Mouse (Mus musculus) neural tube, embryonic 11.5 days (tissue): ENCODE results near the gene Gm42715. TPM values are rescaled to one million over a fixed set of nuclear protein-coding genes. Genes with fewer than 3 reads are reported as not detected.

ENCODE experiments used
- ATAC-seq: fragments of 200-750 bp; cut with Nextera tagmentation; 2 replicates; pipeline ENCODE4 v1.8.0; 2017; ENCODE audit warnings: moderate number of reproducible peaks, mild to moderate bottlenecking, moderate TSS enrichment, moderate library complexity; ENCODE audit not compliant: insufficient read depth, low FRiP score, low TSS enrichment
- DNase-seq: peaks from one replicate; pipeline ENCODE4 v3.0.0-alpha.2; 2015; ENCODE audit warnings: low spot score
- H3K27ac ChIP-seq: fragments of 300-500 bp; sonication (generic); 2 replicates; pipeline ENCODE4 v1.5.1; 2014; ENCODE audit warnings: low read depth, mild to moderate bottlenecking, low read length
- H3K27me3 ChIP-seq: fragments of 300-500 bp; sonication (generic); 2 replicates; pipeline ENCODE4 v1.6.1; 2014; ENCODE audit warnings: mild to moderate bottlenecking, low read length, mixed read lengths; ENCODE audit not compliant: control insufficient read depth, insufficient read depth
- H3K36me3 ChIP-seq: fragments of 300-500 bp; sonication (generic); 2 replicates; pipeline ENCODE4 v1.6.1; 2014; ENCODE audit warnings: mild to moderate bottlenecking, low read length, moderate library complexity, mixed read lengths; ENCODE audit not compliant: control insufficient read depth, insufficient read depth
- H3K4me1 ChIP-seq: fragments of 300-500 bp; sonication (generic); 2 replicates; pipeline ENCODE4 v1.6.1; 2014; ENCODE audit warnings: low read length, mixed read lengths; ENCODE audit not compliant: control insufficient read depth, insufficient read depth
- H3K4me2 ChIP-seq: fragments of 300-500 bp; sonication (generic); 2 replicates; pipeline ENCODE4 v1.6.1; 2014; ENCODE audit warnings: low read depth, mild to moderate bottlenecking, moderate library complexity
- H3K4me3 ChIP-seq: fragments of 300-500 bp; sonication (generic); 2 replicates; pipeline ENCODE4 v1.5.1; 2014; ENCODE audit warnings: low read depth, low read length
- H3K9ac ChIP-seq: fragments of 300-500 bp; sonication (generic); 2 replicates; pipeline ENCODE4 v1.6.1; 2014; ENCODE audit warnings: mild to moderate bottlenecking, low read length
- H3K9me3 ChIP-seq: fragments of 300-500 bp; sonication (generic); 2 replicates; pipeline ENCODE4 v1.6.1; 2016; ENCODE audit warnings: low read length; ENCODE audit not compliant: control insufficient read depth
- WGBS: fragments of 180-500 bp; shearing (Covaris S2); extraction: QIAGEN DNeasy Blood & Tissue Kit; methylation state at CpG from one replicate; pipeline ENCODE4 v1.1.7; 2014; 5-methylcytosine and 5-hydroxymethylcytosine counted together
- polyA plus RNA-seq: library from polyadenylated mRNA; unstranded; fragments of >200 nt; fragmentation: Nextera tagmentation; extraction: Ambion mirVana; gene quantifications from 2 replicates; pipeline ENCODE4 v1.2.1, GENCODE M21; 2014

Gm42715 gene
- 18.4 TPM in 2 replicates for polyA plus RNA-seq

DNA sequence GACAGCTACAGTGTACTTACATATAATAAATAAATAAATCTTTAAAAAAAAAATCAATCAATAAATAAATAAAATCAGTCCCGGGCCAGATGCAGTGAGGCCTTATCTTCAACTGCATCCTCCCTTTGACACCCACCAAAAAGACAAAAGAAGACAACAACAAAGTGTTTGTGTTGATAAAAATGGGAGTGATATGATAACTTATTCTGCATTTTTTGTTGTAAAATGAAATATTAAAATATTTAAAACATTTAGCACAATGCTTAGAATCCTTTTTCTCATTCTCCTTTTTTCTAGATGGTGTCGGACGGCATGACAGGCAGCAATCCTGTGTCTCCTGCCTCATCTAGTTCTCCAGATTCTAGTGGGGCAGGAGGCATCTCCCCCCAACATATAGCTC is at the start of gene Gm42715:
Gm42715 (plus strand) TSS at position 301 of the 400 bp plus-strand sequence.
- H3K9me3 ChIP-seq, result no peaks in the 10 kb centered on the region
- H3K27ac ChIP-seq, result no peak within 1 kb of the TSS
- no peaks in the 10 kb centered on the region for H3K27me3 ChIP-seq
- no peak within 1 kb of the TSS for H3K4me2 ChIP-seq
- no peaks in the 10 kb centered on the region for H3K4me1 ChIP-seq
- peaks cover 20% of the 10 kb centered on the region for H3K36me3 ChIP-seq
- no peak for ATAC-seq
- no peak within 1 kb of the TSS for H3K4me3 ChIP-seq
- no peak within 1 kb of the TSS for H3K9ac ChIP-seq
- no peak for DNase-seq
- WGBS, result 94% methylated on average over 3 of the region's 3 CpGs

GRCm38 (mm10) chr7:127470011-127470715 is 49.2 kb upstream of the Gm42715 start:
- no peaks in the 10 kb centered on the region for H3K27me3 ChIP-seq
- peaks cover 12% of the 10 kb centered on the region for H3K36me3 ChIP-seq
- peaks cover 7% of the 10 kb centered on the region for H3K4me1 ChIP-seq
- H3K27ac ChIP-seq, result peak overlapping the region; percentile 96
- H3K9me3 ChIP-seq, result no peaks in the 10 kb centered on the region
- 11% methylated on average over 10 of the region's 10 CpGs for WGBS
- peak overlapping the region; percentile 76 for H3K4me2 ChIP-seq
- peak overlapping the region; percentile 87 for H3K4me3 ChIP-seq
- DNase-seq (peak; percentile 54), ATAC-seq (peak; percentile 18; the same call in 1 of the 2 replicates)
- H3K9ac ChIP-seq, result peak overlapping the region; percentile 89

- peaks cover 20% of the 10 kb centered on the region for H3K36me3 ChIP-seq
- ATAC-seq, result peak; percentile 90
Observed at GRCm38 (mm10) chr7:127470743-127471645, 48.4 kb upstream of the Gm42715 start.

DNA sequence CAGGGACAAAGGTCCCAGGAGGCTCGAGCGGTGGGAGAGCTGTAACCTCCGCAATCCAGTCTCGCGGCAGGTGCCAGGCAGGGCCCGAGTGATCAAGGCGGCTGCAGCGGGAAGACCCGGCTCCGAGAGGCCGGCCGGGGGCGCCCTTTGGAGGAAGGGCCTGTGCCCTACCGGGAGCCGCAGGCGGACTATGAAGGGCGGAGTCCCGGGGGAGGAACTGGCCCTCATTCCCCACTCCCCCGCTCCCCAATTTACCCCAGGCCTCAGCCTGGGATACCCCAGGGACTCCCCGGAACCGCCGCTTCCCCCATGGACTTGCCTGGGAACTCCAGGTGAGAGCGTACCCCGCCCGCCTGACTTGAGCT is 47.8 kb upstream of the Gm42715 start:
- Histone ChIP-seq H3K27ac (peak overlapping the region; percentile 96), H3K27me3 (no peaks in the 10 kb centered on the region), H3K4me3 (peak overlapping the region; percentile 87), H3K4me2 (peak overlapping the region; percentile 76), H3K4me1 (peaks cover 7% of the 10 kb centered on the region), H3K9me3 (no peaks in the 10 kb centered on the region), H3K36me3 (peaks cover 19% of the 10 kb centered on the region), H3K9ac (peak overlapping the region; percentile 89)
- ATAC-seq, result peak; percentile 24; the same call in 1 of the 2 replicates
- no peak for DNase-seq
- under 1% methylated on average over 25 of the region's 25 CpGs for WGBS

More at GRCm38 (mm10) chr7:127470743-127471645, 48.4 kb upstream of the Gm42715 start:
- H3K4me1 ChIP-seq, result peaks cover 7% of the 10 kb centered on the region
- peak; percentile 92 for DNase-seq
- H3K27ac ChIP-seq, result peak overlapping the region; percentile 96
- peak overlapping the region; percentile 76 for H3K4me2 ChIP-seq
- H3K4me3 ChIP-seq, result peak overlapping the region; percentile 87
- peak overlapping the region; percentile 89 for H3K9ac ChIP-seq
- H3K9me3 ChIP-seq, result no peaks in the 10 kb centered on the region
- WGBS, result under 1% methylated on average over 45 of the region's 46 CpGs
- H3K27me3 ChIP-seq, result no peaks in the 10 kb centered on the region

- H3K27me3 ChIP-seq, result no peaks in the 10 kb centered on the region
- no peaks in the 10 kb centered on the region for H3K9me3 ChIP-seq
- peak overlapping the region; percentile 87 for H3K4me3 ChIP-seq
- peaks cover 7% of the 10 kb centered on the region for H3K4me1 ChIP-seq
- peak overlapping the region; percentile 76 for H3K4me2 ChIP-seq
- peak overlapping the region; percentile 89 for H3K9ac ChIP-seq
- WGBS, result 0% methylated on average over 7 of the region's 7 CpGs
- peaks cover 18% of the 10 kb centered on the region for H3K36me3 ChIP-seq
- ATAC-seq (no peak), DNase-seq (peak; percentile 17)
- H3K27ac ChIP-seq, result peak overlapping the region; percentile 96
Observed at GRCm38 (mm10) chr7:127472060-127472459, 47.3 kb upstream of the Gm42715 start.

DNA sequence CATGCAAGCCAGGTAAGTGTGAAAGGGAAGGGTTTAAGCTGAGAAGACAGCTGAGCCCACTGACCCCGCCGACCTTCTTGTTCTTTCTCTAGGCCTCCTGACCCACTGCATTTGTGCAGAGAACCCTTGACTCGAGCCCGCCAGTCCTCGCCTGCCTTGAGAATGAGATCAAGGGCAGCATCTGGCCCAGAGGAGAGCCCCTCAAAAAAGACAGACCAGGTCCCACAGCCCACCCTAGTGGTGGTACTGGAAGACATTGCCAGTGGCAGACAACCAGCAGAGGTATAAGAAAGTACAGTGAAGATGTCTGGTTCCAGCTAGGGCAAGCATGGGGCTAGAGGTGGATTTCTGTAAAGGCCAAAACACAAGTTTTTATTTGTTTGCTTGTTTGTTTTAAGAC is 45.7 kb upstream of the Gm42715 start:
- no peaks in the 10 kb centered on the region for H3K9me3 ChIP-seq
- H3K9ac ChIP-seq, result no peak overlapping the region
- DNase-seq (peak; percentile 13), ATAC-seq (no peak)
- peaks cover 7% of the 10 kb centered on the region for H3K4me1 ChIP-seq
- no peaks in the 10 kb centered on the region for H3K27me3 ChIP-seq
- peaks cover 18% of the 10 kb centered on the region for H3K36me3 ChIP-seq
- 88% methylated on average over 5 of the region's 5 CpGs for WGBS
- no peak overlapping the region for H3K4me2 ChIP-seq
- no peak overlapping the region for H3K4me3 ChIP-seq
- H3K27ac ChIP-seq, result no peak overlapping the region

GRCm38 (mm10) chr7:127474378-127475070 is 44.9 kb upstream of the Gm42715 start:
- ATAC-seq (no peak), DNase-seq (no peak)
- no peak overlapping the region for H3K9ac ChIP-seq

DNA sequence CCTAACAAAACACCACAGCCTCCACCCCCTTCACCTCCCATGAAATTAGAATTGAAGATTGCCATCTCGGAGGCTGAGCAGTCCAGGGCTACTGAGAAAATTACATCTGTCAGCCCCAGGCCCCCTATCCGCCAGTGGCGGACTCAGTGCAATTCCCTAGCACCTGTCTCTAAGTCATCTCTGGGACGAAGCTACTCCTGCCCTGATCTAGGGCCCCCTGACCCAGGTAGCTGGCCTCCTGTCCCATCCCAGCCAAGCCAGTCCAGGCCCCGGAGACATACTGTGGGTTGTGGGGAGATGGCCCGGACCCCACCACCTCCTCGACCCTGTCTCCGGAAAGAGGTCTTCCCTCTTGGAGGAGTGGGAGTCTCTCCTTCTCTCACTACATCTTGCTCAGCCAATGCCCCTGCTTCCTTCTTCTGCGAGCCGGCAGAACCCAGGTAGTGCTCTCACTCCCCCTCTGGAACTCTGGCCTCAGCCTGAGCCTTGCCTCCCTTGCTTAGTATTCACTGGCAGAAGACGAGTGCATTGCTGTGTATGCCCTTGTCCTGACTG is 44.1 kb upstream of the Gm42715 start:
- ATAC-seq (no peak), DNase-seq (no peak)
- WGBS, result 93% methylated on average over 11 of the region's 11 CpGs
- no peak overlapping the region for H3K4me2 ChIP-seq
- no peak overlapping the region for H3K4me3 ChIP-seq
- peaks cover 16% of the 10 kb centered on the region for H3K36me3 ChIP-seq
- no peak overlapping the region for H3K9ac ChIP-seq
- no peaks in the 10 kb centered on the region for H3K9me3 ChIP-seq
- H3K4me1 ChIP-seq, result peaks cover 15% of the 10 kb centered on the region
- H3K27ac ChIP-seq, result no peak overlapping the region
- H3K27me3 ChIP-seq, result no peaks in the 10 kb centered on the region

More at GRCm38 (mm10) chr7:127474378-127475070, 44.9 kb upstream of the Gm42715 start:
- peaks cover 8% of the 10 kb centered on the region for H3K4me1 ChIP-seq
- peaks cover 16% of the 10 kb centered on the region for H3K36me3 ChIP-seq
- no peaks in the 10 kb centered on the region for H3K9me3 ChIP-seq
- H3K4me3 ChIP-seq, result no peak overlapping the region
- H3K27me3 ChIP-seq, result no peaks in the 10 kb centered on the region
- no peak overlapping the region for H3K4me2 ChIP-seq
- 86% methylated on average over 6 of the region's 6 CpGs for WGBS
- H3K27ac ChIP-seq, result no peak overlapping the region
